Mouse (Mus musculus): ENCODE data around the gene Gm9918.

Gm9918 gene

DNA sequence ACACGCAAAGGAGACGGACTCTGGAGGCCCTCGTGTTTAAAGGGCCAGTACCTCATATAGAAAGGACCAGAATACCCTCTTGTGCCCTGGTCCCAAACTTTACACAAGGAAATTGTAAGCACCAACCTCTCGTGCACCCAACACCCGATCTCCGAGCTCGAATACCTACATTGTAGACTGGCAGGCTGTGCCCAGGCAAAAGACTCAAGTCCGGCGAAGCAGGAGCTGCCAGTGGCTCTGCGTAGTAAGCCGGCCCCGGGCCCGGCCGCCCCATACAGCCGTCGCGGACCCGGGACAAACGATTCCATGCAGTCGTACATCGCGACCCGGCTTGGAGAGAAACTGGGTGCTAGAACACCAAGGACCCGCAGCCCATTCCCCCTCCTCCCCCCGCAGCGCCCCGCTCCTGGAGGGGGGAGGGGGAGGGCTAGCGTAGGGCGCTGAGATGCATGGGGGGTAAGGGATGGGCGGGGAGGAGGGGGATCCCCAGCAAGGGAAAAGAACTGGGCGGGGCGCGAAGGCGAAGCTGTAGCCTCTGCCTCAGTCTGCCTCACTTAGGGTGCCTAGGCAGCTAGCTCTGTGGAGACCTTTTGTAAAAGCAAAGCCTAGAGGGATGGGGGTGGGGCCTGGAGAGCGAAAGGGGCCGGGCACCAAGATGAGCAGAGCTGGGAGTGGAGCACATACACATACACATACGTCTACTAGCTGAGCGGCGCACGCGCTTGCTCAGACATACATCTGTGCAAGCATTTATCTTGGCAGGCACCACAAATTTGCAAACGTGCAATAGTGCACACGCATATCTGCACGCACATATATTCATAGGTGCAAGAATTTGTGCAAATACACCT, 24.2 kb upstream of the Gm9918 start:
- DNase-seq, result peak; percentile 74

DNA sequence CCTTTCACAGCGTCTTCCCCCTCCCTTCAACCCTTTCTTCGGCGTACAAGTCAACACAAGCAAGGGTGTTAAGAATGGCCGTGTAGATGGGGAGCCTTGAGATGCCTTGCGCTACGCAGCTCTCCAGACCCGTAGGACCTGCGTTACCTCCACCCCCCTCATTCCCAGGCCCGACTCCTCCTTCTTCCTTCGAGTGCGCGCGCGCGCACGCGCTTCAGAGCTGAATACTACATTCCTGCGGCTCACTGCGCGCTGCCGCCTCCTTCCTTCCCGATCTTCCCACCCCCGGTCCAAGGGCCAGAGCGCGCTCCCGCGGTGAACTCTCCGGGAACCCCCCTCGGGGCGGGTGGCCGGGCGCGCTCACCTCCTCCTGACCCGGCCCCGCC, 23.5 kb upstream of the Gm9918 start:
- peak; percentile 92 for DNase-seq

DNA sequence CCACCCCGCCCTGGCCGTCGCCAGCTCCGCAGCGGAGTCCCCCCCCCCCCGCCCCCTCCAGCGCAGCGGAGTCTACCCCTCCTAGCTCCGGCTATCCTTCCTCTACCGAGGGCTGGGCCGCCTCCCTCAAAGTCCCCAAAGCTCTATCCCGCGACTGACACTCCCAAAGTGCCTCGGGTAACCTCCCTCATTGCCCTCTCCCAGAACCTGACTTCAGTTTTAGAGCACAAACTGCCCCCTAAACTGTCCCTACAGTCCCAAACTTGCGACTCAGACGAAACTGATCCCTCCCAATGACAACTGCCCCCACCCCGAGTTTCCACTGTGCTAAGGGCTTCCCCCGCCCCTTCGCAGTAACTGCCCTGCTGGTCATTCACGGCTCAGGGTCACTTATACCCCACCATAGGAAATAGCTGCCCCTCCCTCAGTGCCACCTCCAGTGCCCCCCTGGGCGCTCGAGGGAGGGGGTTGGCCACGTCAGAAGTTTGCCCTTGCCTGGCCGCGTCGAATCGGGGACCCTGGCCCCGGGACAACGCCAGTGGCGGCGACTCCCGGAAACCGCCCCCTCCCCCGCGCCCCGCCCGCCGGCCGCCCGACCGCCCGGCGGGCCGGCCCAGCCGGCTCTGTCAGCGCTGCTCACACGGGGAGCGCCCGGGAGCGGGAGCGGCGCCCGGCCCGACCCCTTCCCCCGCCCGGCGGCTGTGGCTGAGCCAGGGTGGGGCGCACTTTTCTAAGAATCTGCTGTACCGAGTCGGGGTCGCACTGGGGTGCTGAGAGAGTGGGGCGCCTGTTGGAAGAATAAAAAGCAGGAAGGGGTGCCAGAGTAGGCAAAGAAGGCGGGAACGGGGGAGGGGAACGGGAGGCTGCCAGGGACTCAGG, 22.9 kb upstream of the Gm9918 start:
- DNase-seq, result peak; percentile 59

DNA sequence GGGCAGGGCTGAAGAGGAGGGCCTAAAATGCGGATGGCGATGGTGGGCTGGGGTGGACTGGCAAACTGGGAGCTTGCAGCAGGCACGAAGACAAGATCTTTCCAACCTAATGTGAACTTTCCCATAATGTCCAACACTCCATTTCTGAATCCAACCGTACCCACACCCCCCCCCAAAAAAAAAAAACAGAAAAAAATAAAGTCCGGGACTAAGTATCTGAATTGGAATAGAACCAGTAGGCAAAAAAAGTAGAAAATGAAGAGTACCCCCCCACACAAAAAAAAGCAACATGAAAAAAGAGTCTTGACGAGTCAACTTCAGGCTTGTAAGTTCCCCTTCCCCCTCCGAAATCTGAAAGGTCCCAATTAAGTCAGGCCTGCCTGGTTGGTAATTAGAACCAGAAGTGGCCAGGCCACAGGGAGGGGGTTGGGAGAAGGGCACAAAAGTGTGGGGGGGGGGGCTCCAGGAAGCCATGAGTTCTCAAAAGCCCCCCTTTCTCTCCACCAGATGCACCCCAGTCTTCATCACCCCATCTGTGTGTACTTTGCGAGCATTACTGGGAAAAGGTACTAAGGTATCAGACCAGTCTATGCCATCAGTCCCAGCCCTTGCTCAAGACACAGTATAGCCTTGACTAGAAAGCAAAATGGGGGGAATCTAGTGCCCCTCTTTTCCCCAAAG, 22.1 kb upstream of the Gm9918 start:
- DNase-seq, result no peak

DNA sequence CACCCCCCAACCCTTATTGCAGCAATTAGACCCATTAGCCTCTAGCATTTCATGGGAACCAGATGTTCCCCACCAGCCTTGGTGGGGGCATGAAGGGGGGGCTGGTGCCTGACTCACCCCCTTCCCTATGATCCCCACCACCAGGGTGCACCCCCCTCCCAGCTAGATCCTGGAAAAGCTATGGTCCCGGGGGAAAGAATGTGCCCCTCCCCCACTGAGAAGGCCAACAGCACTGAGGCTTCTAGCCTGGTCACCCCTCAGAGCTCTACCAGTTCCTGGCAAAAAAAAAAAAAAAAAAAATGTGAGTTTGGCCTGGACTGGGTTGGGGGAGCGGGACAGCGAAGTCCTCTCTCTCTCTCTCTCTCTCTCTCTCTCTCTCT, 21.6 kb upstream of the Gm9918 start:
- DNase-seq, result peak; percentile 34

DNA sequence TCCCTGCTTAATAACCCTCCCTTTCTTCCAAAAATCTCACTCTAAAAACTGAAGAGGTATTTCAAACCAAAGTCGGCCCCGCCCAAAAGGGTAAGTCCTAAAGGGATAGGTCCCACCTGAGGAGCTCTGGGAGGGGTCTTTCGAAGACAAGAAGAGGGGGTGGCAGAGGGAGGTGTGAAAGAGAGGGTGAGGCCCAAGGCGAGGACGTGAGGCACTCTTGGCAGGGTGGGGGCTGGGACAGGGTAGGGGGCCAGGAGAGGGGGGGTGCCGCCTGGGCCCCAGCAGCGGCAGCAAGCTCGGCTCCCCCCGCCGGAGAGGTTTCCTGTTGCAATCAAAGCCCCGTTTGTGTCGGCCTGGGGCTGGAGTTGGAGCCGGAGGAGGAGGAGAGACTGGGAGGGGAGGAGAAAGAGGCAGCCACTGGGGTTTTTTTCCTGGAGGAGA, 21.1 kb upstream of the Gm9918 start:
- DNase-seq, result peak; percentile 18

DNA sequence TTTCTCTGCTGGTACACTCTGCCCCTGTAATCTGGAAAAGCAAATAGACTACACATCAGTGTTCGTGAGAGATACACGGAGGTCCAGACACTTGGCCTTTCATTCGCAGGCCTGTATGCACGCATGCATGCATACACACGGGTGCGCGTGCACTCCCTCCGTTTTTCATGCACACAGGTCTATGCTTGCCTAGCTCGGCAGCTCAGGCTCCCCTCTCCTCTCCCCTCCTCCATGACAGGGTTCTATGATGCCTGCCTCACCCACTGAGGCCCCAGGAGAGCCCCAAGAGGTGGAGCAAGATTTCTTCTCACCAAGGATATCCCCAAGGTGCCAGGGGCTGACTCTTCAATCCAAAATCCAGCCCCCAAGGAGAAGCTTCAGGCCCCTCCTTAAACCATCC, 20.4 kb upstream of the Gm9918 start:
- no peak for DNase-seq

DNA sequence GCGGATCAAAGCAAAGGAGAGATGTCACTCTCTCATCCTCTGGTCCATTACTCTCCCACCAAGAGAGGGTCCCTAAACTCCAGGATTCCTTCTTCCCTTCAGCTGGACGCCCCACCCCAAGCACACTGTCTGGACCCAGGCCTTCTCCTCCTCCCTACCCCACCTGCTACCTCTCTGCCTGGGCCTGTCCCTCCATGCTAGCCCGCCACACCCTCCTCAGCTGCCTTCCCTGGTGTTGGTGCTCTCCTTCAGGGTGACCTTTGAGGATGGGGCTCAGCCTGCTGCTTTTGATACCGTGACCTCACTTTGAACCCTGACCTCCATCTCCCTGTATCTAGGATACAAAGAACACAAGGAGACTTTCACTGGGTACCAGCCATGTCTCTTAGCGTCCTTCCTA, 19.8 kb upstream of the Gm9918 start:
- no peak for DNase-seq

DNA sequence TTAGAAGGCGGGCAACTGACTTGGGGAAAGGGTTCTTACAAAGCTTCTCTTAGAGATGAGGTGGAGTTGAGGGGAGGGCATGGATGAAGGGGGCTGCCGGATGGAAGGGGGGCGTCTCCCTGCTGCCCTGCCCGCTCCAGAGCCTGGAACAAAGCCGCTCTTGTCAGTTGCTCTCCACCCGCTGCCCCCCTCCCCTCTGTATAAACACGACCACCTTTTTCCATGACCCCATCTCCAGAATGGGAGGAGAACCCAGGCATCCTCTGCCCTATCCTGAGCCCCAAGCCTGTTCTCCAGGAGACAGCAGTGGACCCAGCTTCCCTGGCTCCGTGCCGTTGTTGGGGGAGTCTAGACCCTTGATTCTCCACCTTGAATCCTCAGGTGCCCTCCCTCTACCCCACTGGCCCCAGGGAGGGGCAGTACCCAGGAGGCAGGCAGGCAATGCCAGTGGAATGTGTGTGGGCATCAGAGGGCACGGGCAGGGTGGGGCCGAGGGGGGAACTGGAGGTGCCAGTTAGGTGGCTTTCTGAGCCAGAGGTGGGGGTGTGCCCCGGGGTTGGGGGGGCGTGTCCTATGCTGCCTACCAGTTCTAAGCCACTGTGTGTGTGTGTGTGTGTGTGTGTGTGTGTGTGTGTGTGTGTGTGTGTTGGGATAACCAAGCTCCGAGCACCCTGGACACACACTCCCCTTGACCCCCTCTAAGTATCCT, 14.7 kb upstream of the Gm9918 start:
- peak; percentile 15 for DNase-seq

DNA sequence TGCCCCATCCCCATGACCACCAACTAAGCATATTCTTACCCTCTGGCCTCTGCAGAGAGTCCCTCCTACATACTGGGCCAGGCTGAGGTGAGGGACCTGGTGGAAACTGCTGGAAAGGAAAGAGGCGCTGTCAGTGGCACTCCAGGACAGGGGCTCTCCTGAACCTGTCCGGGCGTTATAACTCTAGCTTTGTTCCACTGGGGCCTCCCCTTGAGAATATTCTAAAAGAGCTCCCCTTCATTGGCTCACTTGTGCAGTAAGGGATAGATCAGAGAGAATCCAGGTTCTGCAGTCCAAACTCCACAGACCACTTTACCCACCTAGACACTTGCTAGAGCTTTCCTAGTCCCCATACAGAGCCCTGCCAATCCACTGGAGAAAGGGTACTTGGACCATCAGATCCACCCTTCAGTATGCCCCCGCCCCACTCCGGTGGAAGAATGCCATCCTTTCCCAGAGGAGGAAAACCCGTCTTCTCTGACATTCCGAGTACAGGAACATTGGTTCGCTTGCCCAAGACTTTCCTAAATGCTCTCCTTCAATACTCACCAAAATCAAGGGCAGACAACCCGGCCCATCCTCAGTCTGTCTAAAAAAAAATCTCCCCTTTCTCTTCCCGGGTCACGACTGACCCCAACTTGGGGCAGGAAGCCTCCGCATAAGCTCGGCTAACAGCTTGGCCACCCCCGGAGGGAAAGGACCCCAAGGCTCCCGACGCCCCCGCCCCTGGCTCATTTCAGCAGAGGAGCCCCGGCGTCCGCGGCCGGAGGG, 13.7 kb upstream of the Gm9918 start:
- DNase-seq, result peak; percentile 31

DNA sequence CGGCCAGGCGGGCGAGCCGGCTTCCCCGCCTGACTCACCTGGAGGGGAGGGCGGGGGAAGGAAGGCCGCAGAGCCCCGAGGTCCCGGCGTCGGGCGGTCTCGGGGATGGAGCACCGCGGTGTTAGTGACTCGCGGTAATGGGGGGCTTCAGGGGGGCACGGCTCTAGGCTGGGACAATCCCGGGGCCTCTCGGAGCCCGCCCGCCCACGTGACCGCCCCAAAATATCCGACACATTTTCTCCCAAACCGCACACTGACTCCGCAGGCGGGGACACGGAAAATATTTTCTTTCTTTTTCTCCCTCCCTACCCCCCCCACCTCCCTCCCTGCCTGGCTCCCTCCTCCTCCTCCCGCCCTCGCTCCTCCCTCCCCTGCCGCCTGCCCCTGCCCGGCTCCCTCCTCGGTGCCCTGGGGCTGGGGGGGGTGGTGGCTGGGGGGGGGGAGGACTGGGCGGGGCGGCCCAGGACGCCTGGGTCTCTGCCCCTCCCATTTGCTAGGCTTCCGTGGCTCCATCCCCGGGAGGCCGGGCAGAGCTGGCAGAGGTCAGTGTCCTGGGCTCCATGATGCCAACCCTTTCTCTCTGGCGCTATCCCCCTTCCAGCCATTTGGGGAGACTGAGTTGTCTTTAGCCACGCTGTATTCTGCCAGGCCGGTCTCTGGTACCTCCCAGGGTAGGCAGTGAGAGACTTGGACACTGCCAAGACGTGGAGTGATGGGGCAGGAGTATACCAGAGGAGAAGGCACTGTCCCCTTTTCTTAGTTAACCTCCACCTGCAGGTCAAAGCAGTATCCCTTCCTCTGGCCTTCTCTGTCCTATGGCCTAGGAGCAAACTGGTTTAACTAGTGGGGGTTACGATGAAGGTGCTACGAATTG, 12.9 kb upstream of the Gm9918 start, which contains the start of gene Rarg:
Gene Rarg (minus strand): TSS at position 316 of the 874 bp plus-strand sequence.
- DNase-seq, result peak; percentile 65

DNA sequence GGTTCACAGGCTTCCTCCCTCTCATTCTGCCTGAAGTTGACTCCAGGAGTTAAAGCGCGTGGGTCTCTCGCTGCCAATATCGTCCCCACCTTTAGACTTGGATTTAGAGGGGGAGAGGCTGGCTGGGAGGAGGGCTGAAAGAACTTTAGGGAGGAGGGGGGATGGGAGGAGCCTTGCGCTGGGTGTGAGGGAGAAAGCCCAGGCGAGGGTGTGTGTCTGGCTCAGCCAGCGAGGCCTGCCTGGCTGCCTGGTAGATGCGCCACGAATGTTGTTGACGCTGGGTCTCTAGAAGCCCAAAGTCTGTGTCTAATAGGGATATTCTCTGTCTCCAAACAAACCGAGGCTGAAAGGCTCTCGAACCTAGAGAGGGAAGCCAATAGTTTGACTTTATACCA, 12.3 kb upstream of the Gm9918 start:
- peak; percentile 46 for DNase-seq

DNA sequence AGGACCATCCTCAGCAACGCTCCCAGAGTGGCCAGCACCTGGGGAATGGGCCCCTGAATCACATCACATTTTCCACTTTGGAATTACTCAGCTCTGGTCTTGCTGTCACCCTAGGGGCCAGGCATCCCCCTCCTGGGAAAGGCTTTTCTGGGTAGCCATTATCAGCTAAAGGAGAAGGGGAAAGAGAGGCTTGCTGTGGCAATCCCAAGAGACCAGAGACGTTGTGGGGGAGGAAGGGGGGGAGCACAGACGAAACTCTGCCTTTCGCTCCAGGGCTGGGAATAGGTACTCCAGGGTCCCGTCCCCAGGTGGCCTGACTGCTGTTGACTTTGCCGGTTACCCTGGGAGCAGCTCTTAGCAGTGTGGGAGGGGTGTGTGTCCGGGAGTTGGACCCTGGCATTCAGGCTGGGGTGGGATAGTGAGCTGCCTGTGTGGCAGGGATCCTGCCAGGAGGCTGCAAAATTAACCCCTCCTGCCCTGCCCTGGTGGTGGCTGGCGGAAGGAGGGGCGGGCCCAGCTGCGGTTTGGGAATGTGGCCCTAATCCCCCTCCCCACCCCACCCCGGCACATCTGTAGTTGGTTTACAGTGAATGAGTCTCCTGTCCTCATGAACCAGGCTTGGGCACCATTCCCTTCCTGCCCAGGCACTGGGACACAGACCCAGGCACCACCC, 11.6 kb upstream of the Gm9918 start:
- peak; percentile 26 for DNase-seq

DNA sequence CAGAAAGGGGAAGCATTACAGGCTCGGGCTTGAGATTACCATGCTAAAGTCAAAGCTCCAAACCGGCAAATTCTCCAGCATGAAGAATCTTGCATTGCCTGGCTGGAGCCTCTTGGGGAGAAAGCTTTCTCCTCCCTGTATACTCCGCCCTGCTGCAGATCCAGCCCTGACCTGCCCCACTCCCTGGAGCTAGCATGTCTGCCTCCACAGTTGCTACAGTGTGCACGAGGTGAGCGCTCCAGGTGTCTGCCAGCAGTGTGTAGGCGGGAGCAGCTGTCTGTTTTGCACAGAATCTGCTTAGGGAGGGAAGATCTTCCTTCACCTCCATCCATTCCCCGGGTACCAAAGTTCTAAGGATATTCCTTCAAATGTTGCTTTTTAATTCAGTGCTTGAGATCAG, 7.8 kb upstream of the Gm9918 start:
- DNase-seq, result no peak

DNA sequence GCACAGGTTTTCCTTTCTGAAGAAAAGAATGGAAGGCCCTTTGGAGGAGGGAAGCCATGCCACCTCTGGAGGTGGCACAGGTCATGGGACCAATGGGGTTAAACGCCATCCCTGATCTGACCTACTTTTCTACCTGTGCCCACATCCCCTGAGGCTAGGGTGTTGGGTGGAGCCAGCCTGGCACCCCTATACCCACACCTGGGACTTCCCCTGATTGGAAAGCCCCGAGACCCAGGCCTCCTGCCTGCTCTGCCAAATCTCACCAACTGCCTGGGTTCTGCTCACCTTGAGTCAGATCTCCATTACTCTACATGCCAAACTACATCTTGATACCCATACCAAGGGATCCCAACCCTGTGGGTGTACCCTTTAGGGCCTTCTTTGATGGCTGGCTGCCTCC, 7.3 kb upstream of the Gm9918 start:
- no peak for DNase-seq

DNA sequence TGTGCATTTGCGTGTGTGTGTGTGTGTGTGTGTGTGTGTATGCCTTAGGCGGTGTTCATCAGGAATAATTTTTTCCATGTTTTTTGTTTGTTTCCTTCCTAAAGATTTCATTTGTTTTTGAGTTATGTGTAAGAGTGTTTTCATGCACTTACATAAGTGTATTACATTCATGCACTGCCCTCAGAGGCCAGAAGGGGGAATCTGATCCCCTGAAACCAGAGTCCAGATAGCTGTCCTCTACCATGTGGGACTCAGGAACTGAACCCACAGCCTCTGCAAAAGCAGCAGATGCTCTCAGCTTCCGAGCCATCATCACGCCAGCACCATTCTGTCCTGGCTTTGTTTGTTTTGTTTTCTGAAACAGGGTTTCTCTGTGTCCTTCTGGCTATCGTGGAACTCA, 4.8 kb upstream of the Gm9918 start:
- no peak for DNase-seq

DNA sequence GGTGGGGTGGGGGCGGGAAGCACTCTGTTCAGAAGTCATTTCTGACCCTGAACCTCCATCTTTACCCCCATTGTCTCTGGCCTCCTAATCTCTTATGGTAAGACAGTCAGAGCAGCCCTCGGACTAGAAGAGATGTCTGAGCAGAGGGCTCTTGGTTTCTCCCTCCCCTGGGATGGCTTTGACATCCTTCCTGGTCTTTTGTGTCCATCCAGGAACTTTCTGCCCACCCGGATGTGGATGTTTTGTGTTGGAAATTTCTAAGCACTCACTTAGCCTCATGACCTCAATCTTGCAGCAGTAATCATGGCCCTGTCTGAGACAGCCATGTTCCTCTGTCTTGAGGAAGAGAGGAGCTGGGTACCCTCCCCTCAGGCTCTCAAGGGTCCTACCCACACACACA, 1.1 kb downstream of the Gm9918 start:
- DNase-seq, result no peak

DNA sequence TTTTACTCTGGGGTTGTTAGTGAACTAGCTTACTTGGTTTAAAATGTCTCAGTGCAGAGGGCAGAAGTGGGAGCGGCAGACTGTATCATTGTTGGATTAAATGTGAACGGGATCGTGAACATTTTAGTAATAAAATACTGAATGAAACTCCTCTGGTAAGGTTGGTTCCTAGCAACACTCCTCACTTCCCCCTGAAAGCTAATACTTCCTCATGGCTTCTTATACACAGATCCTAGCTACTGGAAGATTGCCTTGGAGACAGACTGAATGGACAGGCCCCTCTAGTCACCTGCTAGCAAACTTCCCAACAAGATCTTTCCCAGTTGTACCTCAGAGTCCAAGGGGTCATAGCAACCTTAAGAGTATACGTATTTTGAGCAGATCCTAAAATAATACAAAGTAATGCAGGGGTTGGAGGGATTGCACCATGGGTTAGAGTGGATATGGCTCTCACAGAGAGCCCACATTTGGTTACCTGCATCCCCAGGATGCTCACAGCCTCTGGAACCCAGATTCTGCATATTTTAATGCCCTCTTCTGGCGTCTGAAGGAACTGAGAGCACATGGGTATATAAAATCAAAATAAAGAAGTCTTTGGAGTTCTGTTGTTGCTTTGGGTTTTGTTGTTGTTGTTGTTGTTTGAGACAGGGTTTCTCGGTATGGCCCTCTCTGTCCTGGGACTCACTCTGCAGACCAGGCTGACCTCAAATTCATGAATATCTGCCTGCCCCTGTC, 3.8 kb downstream of the Gm9918 start:
- no peak for DNase-seq

DNA sequence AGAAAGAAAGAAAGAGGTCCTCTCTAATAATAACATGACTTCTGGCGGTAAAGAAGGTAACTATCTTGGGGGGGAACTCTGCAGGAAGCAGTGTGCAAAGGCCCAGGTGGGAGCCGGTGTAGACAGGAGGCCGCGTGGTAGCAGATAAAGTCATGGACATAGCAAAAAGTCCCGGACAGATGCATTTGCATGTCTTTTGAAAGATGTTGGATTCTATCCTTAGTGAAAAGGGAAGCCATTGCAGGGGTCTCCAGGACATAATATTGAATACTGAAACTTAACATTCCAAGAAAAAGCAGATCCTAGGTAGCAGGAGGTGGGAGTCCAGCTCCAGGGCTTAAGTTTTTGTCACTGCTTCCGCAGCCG, 8.3 kb downstream of the Gm9918 start:
- no peak for DNase-seq

Measured in cerebellum, adult 11 months (tissue).